Mouse (Mus musculus): ENCODE results near the gene Sertad4.
A peak's percentile ranks its signal among the peaks of the same experiment; 100 is the strongest.

The Sertad4 gene

DNA sequence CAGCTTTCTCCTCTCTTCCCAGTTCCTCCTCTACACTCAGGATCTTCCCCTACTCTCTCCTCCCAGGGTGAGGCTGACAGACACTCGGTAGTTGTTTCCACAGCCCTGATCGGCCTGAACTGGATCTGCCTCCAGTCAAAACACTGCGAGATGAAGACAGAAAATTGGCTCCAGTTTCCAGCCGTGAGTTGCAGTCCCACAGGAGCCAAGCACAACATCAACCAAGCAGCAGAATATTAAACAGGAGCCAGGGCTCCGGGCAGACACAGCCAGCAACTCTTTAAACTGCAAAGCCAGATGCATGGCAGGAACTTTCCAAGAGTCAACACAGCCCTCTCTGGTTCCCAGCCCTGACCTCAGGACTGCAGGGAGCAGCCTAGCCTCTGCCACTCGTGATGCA, 3.9 kb downstream of the Sertad4 start:
- DNase-seq (ENCODE audit: low read depth, low spot score): no peak

DNA sequence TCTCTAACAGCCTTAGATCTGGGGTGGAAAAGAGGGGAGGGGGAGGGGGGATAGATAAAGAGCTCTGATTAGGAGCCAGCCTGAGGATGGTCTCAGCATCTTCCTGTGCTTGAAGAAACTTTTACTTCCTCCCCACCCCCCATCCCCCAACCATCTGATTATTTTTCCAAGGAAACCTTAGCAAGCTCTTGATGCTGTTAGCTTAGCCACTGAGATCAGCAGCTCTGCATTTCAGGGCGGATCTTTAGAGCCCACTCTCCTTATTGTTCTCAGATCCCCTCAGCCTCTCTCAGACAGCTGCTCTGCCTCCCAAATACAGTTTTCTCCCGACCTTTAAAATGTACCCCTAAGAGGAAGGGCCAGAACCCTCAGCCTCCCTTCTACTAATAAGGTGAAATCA, 4.4 kb downstream of the Sertad4 start:
- no peak for DNase-seq (ENCODE audit: low read depth, low spot score)

DNA sequence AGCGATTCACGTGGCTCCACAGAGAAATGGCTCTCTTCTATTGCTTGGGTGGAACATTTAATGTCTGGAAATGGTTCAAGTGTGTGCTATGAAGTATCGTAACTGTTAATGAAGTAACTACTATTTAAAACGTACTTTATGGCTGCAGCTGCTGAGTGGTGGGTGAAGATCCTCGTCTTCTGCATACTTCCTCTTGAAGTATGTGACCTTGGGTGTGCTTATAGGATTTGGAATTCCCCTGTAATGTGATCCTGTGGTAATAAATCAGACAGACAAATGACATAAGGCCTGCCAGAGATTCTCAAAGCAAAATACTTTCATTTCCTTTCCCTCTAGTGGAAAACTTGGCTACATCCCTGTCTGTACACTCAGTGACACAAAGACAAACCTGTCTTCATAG, 5.9 kb downstream of the Sertad4 start:
- no peak for DNase-seq (ENCODE audit: low read depth, low spot score)

GRCm38 (mm10) chr1:192847254-192847653, 8.3 kb downstream of the Sertad4 start:
- no peak for DNase-seq (ENCODE audit: low read depth, low spot score)

DNA sequence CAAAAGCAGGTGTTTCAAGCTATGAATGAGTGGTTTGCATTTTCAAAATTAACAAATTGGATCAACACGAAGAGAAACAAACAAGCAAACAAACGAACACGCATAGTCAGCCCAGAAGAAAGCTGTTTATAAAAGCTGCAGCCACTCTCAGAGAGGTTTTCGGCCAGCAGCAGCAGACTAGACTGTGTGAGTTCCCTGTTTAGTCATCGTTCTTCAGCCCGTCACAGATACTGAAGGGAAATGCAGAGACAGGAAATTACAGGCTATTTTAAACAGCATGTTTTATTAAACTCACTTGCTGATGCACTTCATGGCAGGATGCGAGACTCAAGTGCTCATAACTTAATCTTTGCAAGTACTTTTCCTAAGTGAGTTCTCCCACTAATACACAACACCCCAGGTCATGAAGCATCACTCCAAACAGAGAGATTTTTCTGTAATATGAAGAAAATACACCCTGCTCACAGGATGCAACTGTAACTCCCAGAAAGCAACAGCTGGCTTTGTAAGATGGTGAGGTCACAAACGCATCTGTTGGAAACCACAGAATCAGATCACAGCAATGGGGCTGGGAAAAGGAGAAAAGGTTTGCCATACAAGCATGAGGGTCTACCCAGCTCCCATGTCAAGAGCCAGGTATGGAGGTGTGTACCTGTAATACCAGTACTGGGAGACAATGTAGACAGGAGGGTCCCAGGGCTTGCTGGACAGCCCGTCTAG, 14.3 kb downstream of the Sertad4 start:
- DNase-seq (ENCODE audit: low read depth, low spot score): no peak

GRCm38 (mm10) chr1:192840655-192841054, 14.9 kb downstream of the Sertad4 start:
- no peak for DNase-seq (ENCODE audit: low read depth, low spot score)

DNA sequence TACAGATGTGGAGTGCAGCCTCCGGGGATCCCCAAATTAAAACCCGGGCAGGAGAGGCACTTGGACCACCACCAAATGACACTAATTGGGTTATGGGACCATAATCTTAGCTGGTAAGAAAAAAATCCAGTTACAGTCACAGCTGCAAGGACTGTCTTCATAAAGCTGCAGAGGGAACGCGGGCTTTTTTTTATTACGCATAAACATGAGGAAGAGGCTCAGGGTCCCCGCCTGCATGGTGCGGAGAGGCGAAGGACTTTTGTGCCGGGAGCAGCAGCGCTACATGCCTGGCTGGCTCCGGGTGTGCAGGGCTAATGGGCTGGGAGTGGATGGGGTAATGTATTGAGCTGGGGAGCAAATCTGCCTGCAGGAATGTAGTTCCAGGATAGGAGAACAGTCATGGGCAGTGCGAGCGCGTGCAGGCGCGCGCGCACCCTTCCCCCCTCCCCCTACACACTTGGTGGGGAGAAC, 20.3 kb downstream of the Sertad4 start:
- DNase-seq (ENCODE audit: low read depth, low spot score): peak; percentile 37

DNA sequence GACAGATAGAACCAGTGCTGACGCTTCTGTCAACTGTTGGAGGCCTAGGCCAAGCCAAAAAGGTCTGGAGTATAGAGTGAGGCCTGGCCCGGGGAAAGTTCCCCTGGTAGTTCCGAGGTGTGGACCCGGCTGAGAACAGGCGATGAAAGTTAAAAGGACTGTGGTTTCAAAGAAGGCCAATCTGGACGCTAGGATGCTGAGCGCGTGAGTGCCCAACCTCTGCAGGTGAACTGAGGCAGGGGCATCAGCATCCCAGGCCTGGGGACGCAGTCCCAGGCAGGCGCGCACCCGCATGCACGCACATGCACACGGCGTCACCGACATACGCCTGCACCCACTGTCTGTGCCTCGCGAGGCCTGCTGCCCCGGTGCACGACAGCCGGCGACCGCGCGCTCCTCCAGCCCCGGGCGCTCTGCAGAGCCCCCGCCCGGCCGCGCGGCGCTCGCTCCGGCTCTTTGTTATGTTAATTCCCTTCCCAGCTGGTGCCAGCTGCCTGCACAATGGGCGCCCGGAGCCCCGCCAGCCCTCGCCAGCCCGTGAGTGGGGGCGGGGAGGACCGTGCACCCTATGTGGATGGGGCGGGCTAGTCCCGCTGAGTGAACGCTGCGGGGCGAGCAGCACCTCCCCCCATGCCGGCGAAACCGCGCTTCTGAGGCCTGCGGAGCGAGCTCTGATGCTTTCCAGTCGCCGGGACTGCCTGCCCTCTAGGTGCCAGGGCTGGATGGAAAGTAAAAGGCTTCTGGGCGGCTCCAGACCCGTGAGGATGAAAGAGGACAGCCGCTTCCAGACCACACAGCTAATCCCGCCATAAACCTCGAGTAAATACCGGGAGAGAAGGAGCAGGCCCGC, 21.0 kb downstream of the Sertad4 start:
- DNase-seq (ENCODE audit: low read depth, low spot score): peak; percentile 59

- peak; percentile 29 for DNase-seq (ENCODE audit: low read depth, low spot score)
Measured at GRCm38 (mm10) chr1:192833586-192833985, 22.0 kb downstream of the Sertad4 start.

DNA sequence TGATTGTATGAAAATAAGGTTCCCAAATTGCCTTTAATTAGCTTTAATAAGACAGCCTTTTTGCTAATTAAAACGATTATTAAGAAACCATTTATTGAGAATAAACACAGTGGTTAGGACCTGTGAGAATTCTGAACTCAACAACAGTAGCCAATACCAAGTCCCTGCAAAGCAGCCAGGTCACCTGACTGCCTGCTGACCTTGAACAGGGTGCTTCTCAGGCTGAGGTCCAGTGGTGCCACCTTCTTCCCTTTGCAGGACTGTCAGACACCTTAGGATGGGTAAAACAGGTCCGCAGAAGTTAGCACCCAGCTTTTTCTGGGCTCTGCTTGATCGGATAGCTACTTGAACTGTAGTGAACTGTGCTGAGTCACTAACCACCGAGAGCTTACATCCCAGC, 22.5 kb downstream of the Sertad4 start:
- peak; percentile 5 for DNase-seq (ENCODE audit: low read depth, low spot score)

DNA sequence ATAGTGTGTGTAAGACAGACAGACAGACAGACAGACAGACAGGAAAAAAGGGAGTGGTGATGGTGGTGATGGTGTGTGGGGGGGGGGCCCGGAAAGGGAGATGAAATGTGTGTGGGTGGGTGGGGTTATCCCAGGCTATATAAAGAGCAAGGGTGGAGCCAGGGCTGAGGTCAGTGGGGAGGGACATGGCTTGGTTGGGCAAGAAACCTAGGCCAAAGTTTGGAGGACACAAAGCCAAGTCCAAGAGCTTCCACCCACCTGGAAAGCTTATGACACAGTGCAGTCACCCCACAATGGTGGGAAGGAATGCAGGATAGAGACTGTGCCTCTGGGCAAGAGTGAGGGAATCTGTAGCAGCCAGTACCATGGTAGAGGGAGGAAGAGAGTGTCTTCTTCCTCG, 23.2 kb downstream of the Sertad4 start:
- no peak for DNase-seq (ENCODE audit: low read depth, low spot score)

GRCm38 (mm10) chr1:192830444-192830843, 25.1 kb downstream of the Sertad4 start:
- no peak for DNase-seq (ENCODE audit: low read depth, low spot score)

GRCm38 (mm10) chr1:192828928-192829327, 26.6 kb downstream of the Sertad4 start:
- DNase-seq (ENCODE audit: low read depth, low spot score): no peak

DNA sequence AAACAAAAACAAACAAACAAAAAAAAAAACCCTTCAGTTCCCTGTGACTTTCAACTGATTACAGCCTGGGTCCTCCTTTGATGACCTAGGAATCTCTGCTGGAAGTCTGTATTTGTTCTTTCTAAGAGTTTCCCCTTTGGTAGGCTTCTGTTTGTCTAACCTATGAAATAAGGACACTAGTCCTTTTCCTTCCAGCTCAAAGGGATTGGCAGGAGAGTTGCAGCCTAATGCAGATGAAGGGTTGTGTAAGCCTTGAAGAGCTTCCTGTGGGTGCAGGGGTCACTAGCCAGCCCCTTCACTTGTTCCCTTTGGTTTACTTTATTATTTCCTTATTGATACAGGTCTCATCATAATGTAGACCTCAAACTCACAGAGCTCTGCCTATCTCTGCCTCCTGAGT, 27.6 kb downstream of the Sertad4 start:
- no peak for DNase-seq (ENCODE audit: low read depth, low spot score)

DNA sequence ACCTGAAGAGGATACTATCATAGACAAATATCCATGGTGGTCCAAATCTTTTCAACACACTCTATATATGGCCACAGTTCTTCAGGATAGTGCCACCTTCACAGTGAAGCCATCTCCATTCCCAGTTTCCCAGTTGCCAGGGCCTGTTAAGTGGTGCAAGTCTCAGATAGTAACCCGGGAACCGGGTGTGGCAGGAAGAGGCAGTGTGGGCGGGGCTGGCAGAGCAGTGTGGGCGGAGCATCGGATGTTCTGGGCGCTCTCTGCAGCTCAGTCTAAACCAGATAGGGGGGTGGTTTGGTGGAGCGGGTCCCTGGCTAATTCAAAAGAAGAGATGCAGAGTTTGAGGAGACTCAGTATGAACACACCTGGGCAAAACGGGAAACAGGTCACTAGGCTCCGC, 29.8 kb downstream of the Sertad4 start:
- peak; percentile 73 for DNase-seq (ENCODE audit: low read depth, low spot score)

DNA sequence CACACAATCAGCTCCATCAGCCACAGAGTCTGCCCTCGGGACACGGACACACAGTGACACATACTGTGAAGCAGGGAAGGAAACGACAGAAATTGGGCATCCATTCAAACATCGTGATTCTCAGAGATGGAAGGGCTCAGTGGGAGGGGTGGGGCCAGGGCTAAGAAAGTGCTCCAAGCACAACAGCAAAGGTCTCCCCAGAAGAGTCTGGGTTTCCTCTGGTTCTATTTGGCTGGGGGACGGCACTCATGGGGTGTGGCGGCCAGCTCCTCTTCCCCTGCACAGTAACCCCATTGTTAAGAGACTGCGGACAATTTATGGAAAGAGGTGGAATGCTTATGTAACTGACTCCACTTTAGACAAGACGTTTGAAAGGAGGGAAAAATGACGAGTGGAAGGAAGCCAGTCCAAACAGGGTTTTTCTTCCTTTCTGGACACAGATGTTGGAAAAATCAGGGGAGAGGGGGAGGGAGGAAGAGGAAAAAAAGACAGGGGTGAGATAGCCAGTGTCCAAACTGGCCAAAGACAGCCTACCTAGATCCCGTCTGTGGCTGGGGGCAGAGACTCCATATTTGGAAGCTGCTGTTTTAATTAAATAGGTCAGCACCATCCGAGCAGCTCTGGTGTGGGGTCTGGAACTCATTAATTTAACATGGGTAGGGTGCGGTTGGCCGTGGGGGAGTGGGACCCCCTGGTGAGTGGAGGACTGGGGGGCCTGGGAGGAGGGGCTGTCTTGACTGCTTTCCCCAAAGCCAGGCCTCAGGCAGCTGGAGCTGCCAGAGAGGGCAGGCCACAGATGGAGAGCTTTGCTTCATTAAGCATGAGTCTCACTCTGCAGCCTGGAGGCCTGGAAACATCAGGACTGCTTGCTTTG, 32.7 kb downstream of the Sertad4 start:
- no peak for DNase-seq (ENCODE audit: low read depth, low spot score)

DNA sequence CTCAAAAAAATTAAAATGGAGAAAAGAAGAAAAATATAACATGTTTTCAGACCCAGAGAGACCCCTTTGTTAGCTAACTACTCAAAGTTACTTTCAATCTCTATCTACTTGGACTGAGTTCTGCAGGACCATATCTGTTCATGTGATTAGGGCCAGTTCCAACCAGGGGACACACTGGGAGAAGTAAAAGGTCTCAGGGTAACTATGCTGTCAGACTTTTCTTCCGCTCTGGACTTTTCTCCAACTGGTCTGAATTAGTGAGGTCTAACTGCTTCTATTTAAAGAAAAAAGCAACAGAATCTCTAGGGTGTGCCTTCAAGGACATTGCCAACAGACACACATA, 33.3 kb downstream of the Sertad4 start:
- no peak for DNase-seq (ENCODE audit: low read depth, low spot score)

DNA sequence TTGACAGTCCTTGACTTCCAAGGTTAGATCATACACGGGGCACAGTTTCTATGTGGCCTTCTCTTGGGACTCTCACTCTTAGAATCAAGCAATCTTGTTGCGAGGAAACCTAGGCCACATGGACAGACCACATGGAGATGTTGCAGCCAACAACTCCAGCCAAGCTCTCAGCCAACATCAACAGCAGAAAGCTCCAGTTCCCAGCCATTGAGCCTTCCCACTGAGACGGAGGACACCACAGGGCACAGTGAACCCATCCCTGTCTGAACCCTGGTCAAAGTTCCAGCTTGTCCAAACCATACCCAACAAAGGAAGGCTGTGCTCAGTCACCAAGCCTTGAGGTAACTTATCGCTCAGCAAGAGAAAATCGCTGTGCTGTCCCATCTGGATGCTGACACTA, 37.2 kb downstream of the Sertad4 start:
- DNase-seq (ENCODE audit: low read depth, low spot score): no peak

- DNase-seq (ENCODE audit: low read depth, low spot score): no peak
Measured at GRCm38 (mm10) chr1:192815789-192816188, 39.8 kb downstream of the Sertad4 start.

DNA sequence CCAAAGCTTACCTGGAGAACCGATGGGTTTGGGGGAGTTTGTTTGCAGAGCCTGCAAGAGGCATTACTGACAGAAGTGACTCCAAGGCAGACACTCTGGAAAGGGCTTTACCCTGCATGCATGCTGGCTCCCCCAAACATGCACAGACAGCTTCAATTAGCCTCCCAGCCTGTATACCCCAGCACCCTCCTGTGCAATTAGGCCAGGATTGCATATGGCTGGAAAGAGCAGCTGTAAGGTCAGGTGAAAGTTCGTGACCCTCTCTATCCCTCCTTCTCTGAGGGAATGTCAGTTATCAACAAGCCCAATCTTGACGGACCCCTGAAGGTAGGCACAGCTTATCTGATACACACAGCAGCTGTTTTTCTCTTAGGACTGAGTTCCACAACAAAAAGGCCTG, 40.9 kb downstream of the Sertad4 start:
- DNase-seq (ENCODE audit: low read depth, low spot score): no peak

DNA sequence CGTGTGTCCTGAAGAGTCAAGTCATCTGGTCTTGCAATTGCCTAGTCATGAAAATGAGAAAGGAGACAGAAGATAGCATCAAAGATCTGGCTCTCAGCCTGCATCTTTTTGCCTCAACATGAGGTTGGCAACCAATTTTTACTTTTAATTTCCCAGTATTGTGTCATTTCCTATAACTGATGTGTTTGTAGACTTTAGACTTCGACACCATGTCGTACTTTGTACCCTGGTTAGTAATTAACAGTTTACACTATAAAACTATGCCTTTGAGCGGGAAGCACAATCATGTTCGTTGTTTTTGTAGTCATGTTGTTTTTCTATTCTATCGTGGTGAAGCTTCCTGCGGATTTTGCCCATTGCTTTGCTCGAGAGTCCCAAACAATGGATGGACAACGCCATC, 42.8 kb downstream of the Sertad4 start:
- DNase-seq (ENCODE audit: low read depth, low spot score): no peak

- no peak for DNase-seq (ENCODE audit: low read depth, low spot score)
Measured at GRCm38 (mm10) chr1:192812290-192812689, 43.3 kb downstream of the Sertad4 start.
